Mouse (Mus musculus): ENCODE measurements at regions not wholly inside any gene's neighbourhood (a gene's known extent, or its start where the extent isn't known, plus 50 kb on each side); places are given as distances from the start of the nearest gene placed in this dataset.

GRCm38 (mm10) chr19:57541693-57542314 lies 69.0 kb upstream of the Atrnl1 start:
- DNase-seq: no peak

- no peak for DNase-seq
These were observed 68.3 kb upstream of the Atrnl1 start for GRCm38 (mm10) chr19:57542506-57542905.

- DNase-seq: peak; percentile 42
These were observed 67.1 kb upstream of the Atrnl1 start for GRCm38 (mm10) chr19:57543681-57544214.

GRCm38 (mm10) chr19:57544229-57544879 lies 66.5 kb upstream of the Atrnl1 start:
- DNase-seq: no peak

- DNase-seq: no peak
These were observed 65.8 kb upstream of the Atrnl1 start for GRCm38 (mm10) chr19:57545071-57545470.

GRCm38 (mm10) chr19:57546039-57546438 lies 64.8 kb upstream of the Atrnl1 start:
- DNase-seq: no peak

- DNase-seq: no peak
These were observed 64.3 kb upstream of the Atrnl1 start for GRCm38 (mm10) chr19:57546519-57546918.

- DNase-seq: no peak
These were observed 62.7 kb upstream of the Atrnl1 start for GRCm38 (mm10) chr19:57548093-57548492.

- DNase-seq: no peak
These were observed 62.2 kb upstream of the Atrnl1 start for GRCm38 (mm10) chr19:57548661-57549060.

GRCm38 (mm10) chr19:57552964-57553740 lies 57.7 kb upstream of the Atrnl1 start:
- no peak for DNase-seq

- no peak for DNase-seq
These were observed 56.7 kb upstream of the Atrnl1 start for GRCm38 (mm10) chr19:57554086-57554485.

- DNase-seq: no peak
These were observed 55.5 kb upstream of the Atrnl1 start for GRCm38 (mm10) chr19:57555313-57555712.

- no peak for DNase-seq
These were observed 52.3 kb upstream of the Atrnl1 start for GRCm38 (mm10) chr19:57558420-57558967.

GRCm38 (mm10) chr19:57560757-57561156 lies 50.1 kb upstream of the Atrnl1 start:
- peak; percentile 21 for DNase-seq
